Mouse (Mus musculus) intestine, embryonic 16.5 days (tissue): ENCODE data around the gene Dclk3. TPM values are rescaled to one million over a fixed set of nuclear protein-coding genes. Genes with fewer than 3 reads are reported as not detected.

Experiments used
- ATAC-seq: fragments of 200-750 bp; cut with Nextera tagmentation; 2 replicates; pipeline ENCODE4 v1.8.0; 2017; ENCODE audit warnings: moderate TSS enrichment, moderate library complexity
- H3K27ac ChIP-seq: fragments of 300-500 bp; sonication (generic); 2 replicates; pipeline ENCODE4 v1.5.1; 2014; ENCODE audit warnings: mild to moderate bottlenecking, low read length
- H3K27me3 ChIP-seq: fragments of 300-500 bp; sonication (generic); replicated peaks from 2 replicates; pipeline ENCODE4 v1.6.1; 2014; ENCODE audit warnings: low read length, control low read depth, mixed read lengths; ENCODE audit not compliant: control insufficient read depth, insufficient read depth
- H3K36me3 ChIP-seq: fragments of 300-500 bp; sonication (generic); 2 replicates; pipeline ENCODE4 v1.6.1; 2014; ENCODE audit warnings: low read length, control low read depth; ENCODE audit not compliant: control insufficient read depth, insufficient read depth
- H3K4me1 ChIP-seq: fragments of 300-500 bp; sonication (generic); 2 replicates; pipeline ENCODE4 v1.6.1; 2014; ENCODE audit warnings: low read length, control low read depth, mixed read lengths; ENCODE audit not compliant: control insufficient read depth, insufficient read depth
- H3K4me2 ChIP-seq: fragments of 300-500 bp; sonication (generic); 2 replicates; pipeline ENCODE4 v1.6.1; 2014; ENCODE audit warnings: low read depth, low read length, control low read depth
- H3K4me3 ChIP-seq: fragments of 300-500 bp; sonication (generic); 2 replicates; pipeline ENCODE4 v1.5.1; 2014; ENCODE audit warnings: mild to moderate bottlenecking, low read length
- H3K9ac ChIP-seq: fragments of 300-500 bp; sonication (generic); 2 replicates; pipeline ENCODE4 v1.6.1; 2014; ENCODE audit warnings: low read depth, low read length
- H3K9me3 ChIP-seq: fragments of 300-500 bp; sonication (generic); 2 replicates; pipeline ENCODE4 v1.6.1; 2016; ENCODE audit warnings: low read length, control low read depth; ENCODE audit not compliant: control insufficient read depth
- WGBS: fragments of 180-500 bp; shearing (Covaris S2); extraction: QIAGEN DNeasy Blood & Tissue Kit; methylation state at CpG from one replicate; pipeline ENCODE4 v1.1.7; 2014; 5-methylcytosine and 5-hydroxymethylcytosine counted together
- polyA plus RNA-seq: library from polyadenylated mRNA; unstranded; fragments of >200 nt; fragmentation: Nextera tagmentation; extraction: Ambion mirVana; gene quantifications from 2 replicates; pipeline ENCODE4 v1.2.1, GENCODE M21; 2015

The Dclk3 gene
- polyA plus RNA-seq, 1 experiment from 2014 or later: 0.77 TPM

- Histone ChIP-seq H3K27me3 (no peaks in the 10 kb centered on the region; the same call in 1 of the 2 replicates), H3K4me3 (no peak overlapping the region), H3K36me3 (no peaks in the 10 kb centered on the region), H3K9me3 (no peaks in the 10 kb centered on the region), H3K27ac (no peak overlapping the region), H3K4me2 (no peak overlapping the region), H3K4me1 (no peaks in the 10 kb centered on the region), H3K9ac (no peak overlapping the region)
- WGBS: 65% methylated on average over 8 of the region's 8 CpGs
- no peak for ATAC-seq
These were observed 10.1 kb upstream of the Dclk3 start for GRCm38 (mm10) chr9:111428698-111429362.

GRCm38 (mm10) chr9:111429363-111429750 lies 9.5 kb upstream of the Dclk3 start:
- H3K9ac ChIP-seq: no peak overlapping the region
- no peak for ATAC-seq
- no peaks in the 10 kb centered on the region; the same call in 1 of the 2 replicates for H3K27me3 ChIP-seq
- H3K36me3 ChIP-seq: no peaks in the 10 kb centered on the region
- no peak overlapping the region for H3K4me2 ChIP-seq
- no peak overlapping the region for H3K4me3 ChIP-seq
- no peak overlapping the region for H3K27ac ChIP-seq
- no peaks in the 10 kb centered on the region for H3K4me1 ChIP-seq
- WGBS: 49% methylated on average over 2 of the region's 2 CpGs
- no peaks in the 10 kb centered on the region for H3K9me3 ChIP-seq

GRCm38 (mm10) chr9:111435429-111435828 lies 3.5 kb upstream of the Dclk3 start:
- Histone ChIP-seq H3K27me3 (peaks cover 17% of the 10 kb centered on the region), H3K4me2 (no peak overlapping the region), H3K27ac (no peak overlapping the region), H3K36me3 (no peaks in the 10 kb centered on the region), H3K4me3 (no peak overlapping the region), H3K9ac (no peak overlapping the region), H3K9me3 (no peaks in the 10 kb centered on the region), H3K4me1 (peaks cover 3% of the 10 kb centered on the region; the same call in 1 of the 2 replicates)
- ATAC-seq: no peak
- 80% methylated on average over 2 of the region's 2 CpGs for WGBS

DNA sequence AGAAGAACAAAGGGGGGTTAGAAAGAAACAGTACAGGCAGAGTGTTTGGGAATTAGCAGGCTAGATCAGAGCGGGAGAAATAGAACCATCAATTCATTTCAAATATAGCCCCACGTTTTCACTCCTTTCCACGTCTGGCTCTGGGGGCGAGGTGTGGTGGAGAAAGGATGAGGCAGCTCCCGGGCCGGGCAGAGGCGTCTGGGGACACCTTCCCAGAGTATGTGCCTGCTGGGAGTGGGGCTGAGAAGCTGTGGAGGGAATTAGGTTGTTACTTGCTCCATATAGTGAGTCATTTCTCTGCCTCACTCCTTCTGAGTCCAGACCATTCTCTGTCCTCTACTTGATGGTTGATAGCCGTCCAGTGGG lies 938 bp downstream of the Dclk3 start:
- peaks cover 20% of the 10 kb centered on the region for H3K27me3 ChIP-seq
- H3K9ac ChIP-seq: no peak overlapping the region
- H3K4me2 ChIP-seq: no peak overlapping the region; the same call in 1 of the 2 replicates
- peak overlapping the region; percentile 59; the same call in 1 of the 2 replicates for H3K4me3 ChIP-seq
- H3K9me3 ChIP-seq: no peaks in the 10 kb centered on the region
- H3K4me1 ChIP-seq: peaks cover 3% of the 10 kb centered on the region; the same call in 1 of the 2 replicates
- H3K36me3 ChIP-seq: no peaks in the 10 kb centered on the region
- no peak overlapping the region for H3K27ac ChIP-seq
- no peak for ATAC-seq
- WGBS: 58% methylated on average over 8 of the region's 8 CpGs

GRCm38 (mm10) chr9:111440446-111440845 lies 1.6 kb downstream of the Dclk3 start:
- Histone ChIP-seq H3K27me3 (peaks cover 20% of the 10 kb centered on the region), H3K36me3 (no peaks in the 10 kb centered on the region), H3K9me3 (no peaks in the 10 kb centered on the region), H3K27ac (no peak overlapping the region), H3K9ac (no peak overlapping the region), H3K4me2 (no peak overlapping the region), H3K4me1 (peaks cover 3% of the 10 kb centered on the region; the same call in 1 of the 2 replicates), H3K4me3 (no peak overlapping the region)
- ATAC-seq: no peak
- 83% methylated on average over 6 of the region's 6 CpGs for WGBS

DNA sequence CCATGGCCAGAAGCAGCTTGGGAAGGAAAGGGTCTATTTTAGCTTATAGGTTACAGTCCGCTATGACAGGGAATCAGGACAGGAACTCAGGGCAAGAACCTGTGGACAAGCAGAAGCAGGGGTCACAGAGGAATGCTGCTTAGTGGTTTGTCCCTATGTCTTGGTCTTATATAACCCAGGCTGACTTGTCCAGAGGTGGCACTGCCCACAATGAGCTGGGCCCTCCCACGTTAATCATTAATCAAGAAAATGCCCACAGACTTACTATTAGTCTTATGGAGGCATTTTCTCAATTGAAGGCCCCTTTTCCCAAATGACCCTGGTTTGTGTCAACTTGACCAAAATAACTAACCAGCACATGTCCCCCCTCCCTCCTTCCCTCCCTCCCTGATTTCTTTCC lies 2.3 kb downstream of the Dclk3 start:
- Histone ChIP-seq H3K4me3 (no peak overlapping the region), H3K4me2 (no peak overlapping the region), H3K36me3 (no peaks in the 10 kb centered on the region), H3K27me3 (peaks cover 20% of the 10 kb centered on the region), H3K9ac (no peak overlapping the region), H3K4me1 (peaks cover 3% of the 10 kb centered on the region; the same call in 1 of the 2 replicates), H3K9me3 (no peaks in the 10 kb centered on the region), H3K27ac (no peak overlapping the region)
- no peak for ATAC-seq
- 87% methylated on average over 2 of the region's 2 CpGs for WGBS

DNA sequence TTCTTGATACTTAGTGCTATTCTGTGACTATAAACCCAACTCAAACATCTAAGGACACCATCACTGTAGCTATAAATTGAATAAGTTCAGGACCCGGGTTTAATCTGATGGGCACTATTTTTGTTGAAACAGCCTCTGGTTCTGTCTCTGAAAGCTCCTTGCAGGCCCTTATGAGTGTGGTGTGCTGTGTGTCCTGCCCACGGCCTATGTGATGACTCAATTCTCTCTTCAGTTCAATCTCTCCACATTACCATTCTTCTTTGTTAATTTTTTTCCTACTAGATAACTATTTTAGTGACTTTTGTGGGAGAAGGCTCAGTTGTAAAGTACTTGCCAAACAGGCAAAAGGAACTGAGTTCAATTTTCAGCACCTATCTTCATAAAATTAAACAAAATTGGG lies 7.3 kb downstream of the Dclk3 start:
- 71% methylated on average over 2 of the region's 2 CpGs for WGBS
- Histone ChIP-seq H3K36me3 (no peaks in the 10 kb centered on the region), H3K4me2 (no peak overlapping the region), H3K9ac (no peak overlapping the region), H3K4me3 (no peak overlapping the region), H3K4me1 (0 out of 2 replicates have a peak, but pooled peaks cover 2% of the 10 kb centered on the region), H3K27ac (no peak overlapping the region), H3K9me3 (no peaks in the 10 kb centered on the region), H3K27me3 (no peaks in the 10 kb centered on the region)
- no peak for ATAC-seq

- H3K27me3 ChIP-seq: no peaks in the 10 kb centered on the region
- peak; percentile 53; the same call in 1 of the 2 replicates for ATAC-seq
- WGBS: 69% methylated on average over 2 of the region's 2 CpGs
- H3K27ac ChIP-seq: no peak overlapping the region
- H3K4me1 ChIP-seq: 0 out of 2 replicates have a peak, but pooled peaks cover 2% of the 10 kb centered on the region
- no peak overlapping the region for H3K4me3 ChIP-seq
- H3K4me2 ChIP-seq: no peak overlapping the region
- no peaks in the 10 kb centered on the region for H3K9me3 ChIP-seq
- H3K36me3 ChIP-seq: no peaks in the 10 kb centered on the region
- no peak overlapping the region for H3K9ac ChIP-seq
These were observed 10.1 kb downstream of the Dclk3 start for GRCm38 (mm10) chr9:111448976-111449375.

- 79% methylated on average over 5 of the region's 5 CpGs for WGBS
- ATAC-seq: no peak
- Histone ChIP-seq H3K4me1 (0 out of 2 replicates have a peak, but pooled peaks cover 2% of the 10 kb centered on the region), H3K27me3 (no peaks in the 10 kb centered on the region), H3K36me3 (no peaks in the 10 kb centered on the region), H3K4me2 (no peak overlapping the region), H3K9me3 (no peaks in the 10 kb centered on the region), H3K4me3 (no peak overlapping the region), H3K9ac (no peak overlapping the region), H3K27ac (no peak overlapping the region)
These were observed 11.0 kb downstream of the Dclk3 start for GRCm38 (mm10) chr9:111449880-111450279.
